Mouse (Mus musculus): ENCODE results near the gene Plxnd1. TPM values are rescaled to one million over a fixed set of nuclear protein-coding genes. Genes with fewer than 3 reads are reported as not detected.
A peak's percentile ranks its signal among the peaks of the same experiment; 100 is the strongest.

Gene Plxnd1
- polyA plus RNA-seq, 1 experiment, result 28.4 TPM

DNA sequence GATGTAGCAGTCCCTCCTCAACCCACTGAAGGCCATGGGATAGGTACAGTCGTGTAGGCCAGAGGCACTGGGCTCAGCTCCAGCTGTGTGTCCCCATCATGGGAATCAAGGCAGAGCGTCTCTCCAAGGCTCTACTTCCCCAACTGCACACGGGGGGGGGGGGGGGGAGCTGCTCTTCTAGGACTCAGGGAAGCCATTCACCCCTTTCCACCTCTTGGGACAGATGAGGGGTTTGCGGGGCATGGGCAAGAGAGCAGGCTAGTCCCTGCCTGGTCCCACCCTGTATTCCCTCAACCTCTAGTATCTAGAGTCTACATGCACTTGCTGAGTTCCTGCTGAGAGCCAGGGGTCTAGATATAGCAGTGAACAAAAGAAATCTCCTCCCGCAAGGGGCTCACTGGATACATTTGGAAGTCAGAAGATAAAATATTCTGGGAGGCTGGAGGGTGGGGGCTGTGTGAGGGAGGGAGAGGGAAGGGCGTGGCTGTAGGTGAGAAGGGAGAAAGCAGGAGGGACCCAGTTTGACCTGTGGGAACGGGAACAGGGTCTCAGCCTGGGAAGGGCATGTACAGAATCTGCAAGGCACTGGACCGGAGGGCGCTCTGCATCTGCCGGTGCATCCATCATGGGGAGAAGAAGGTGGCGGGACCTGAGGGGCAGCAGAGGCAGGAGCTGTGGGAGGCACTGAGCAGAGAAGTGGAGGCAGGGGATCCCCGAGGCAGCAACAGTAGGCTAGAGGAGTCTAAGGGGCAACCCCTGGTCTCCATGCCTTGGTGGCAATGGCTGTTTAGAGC is 7.7 kb upstream of the Plxnd1 start:
- TF ChIP-seq POLR2A (IDR thresholded peaks at IDR 0.05; ENCODE audit: low read depth, low read length) (no peak), CTCF (IDR thresholded peaks at IDR 0.05; ENCODE audit: borderline replicate concordance, insufficient read depth, low read length) (no peak)
- Histone ChIP-seq H3K4me1 (ENCODE audit: control insufficient read depth, insufficient read depth, low read length) (peaks cover 5% of the 10 kb centered on the region), H3K4me3 (ENCODE audit: insufficient read depth, low read length) (no peak overlapping the region), H3K27ac (ENCODE audit: insufficient read depth, low read length) (no peak overlapping the region)

DNA sequence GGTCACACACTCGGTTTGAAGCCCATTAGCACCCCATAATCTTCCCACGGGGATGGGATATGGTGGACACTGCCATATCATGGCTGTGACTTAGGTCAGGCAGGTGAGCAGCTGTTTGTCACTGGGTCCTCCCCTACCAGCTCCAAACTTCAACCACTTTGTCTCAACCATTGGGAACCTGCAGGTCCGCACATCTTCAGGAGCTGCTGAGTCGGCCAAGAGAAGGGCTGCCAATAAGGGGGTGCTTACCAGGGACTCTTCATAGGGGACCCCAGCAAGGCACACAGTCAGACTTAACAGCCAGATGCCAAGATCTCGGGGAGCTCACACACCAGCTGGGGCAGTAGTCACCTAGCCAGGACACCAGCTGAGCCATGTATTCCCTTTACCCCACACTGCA is 6.0 kb upstream of the Plxnd1 start:
- Histone ChIP-seq H3K4me1 (ENCODE audit: control insufficient read depth, insufficient read depth, low read length) (peaks cover 7% of the 10 kb centered on the region), H3K27ac (ENCODE audit: insufficient read depth, low read length) (no peak overlapping the region), H3K4me3 (ENCODE audit: insufficient read depth, low read length) (no peak overlapping the region)
- TF ChIP-seq CTCF (IDR thresholded peaks at IDR 0.05; ENCODE audit: borderline replicate concordance, insufficient read depth, low read length), result no peak
- no peak for TF ChIP-seq POLR2A (IDR thresholded peaks at IDR 0.05; ENCODE audit: low read depth, low read length)

DNA sequence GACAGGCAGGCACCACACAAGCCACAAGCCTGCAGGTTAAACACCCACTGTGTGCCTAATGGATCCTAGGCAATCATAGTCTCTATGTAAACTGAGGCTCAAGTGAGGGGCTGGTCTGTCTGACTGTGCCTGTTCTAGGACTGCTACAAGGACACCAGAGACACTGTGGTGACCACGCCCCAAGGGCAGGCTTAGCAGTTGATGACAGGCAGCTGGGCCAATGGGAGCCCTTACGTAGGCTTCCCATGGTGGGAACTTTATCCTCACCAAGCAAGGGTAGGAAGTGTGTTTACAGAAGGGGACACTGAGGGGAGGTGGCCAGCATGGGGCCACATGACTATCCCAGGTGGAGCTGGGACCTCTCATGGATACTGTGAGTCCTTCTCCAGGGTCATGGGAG is 4.4 kb upstream of the Plxnd1 start:
- TF ChIP-seq POLR2A (IDR thresholded peaks at IDR 0.05; ENCODE audit: low read depth, low read length), result no peak
- TF ChIP-seq CTCF (IDR thresholded peaks at IDR 0.05; ENCODE audit: borderline replicate concordance, insufficient read depth, low read length), result no peak
- no peak overlapping the region for H3K27ac ChIP-seq (ENCODE audit: insufficient read depth, low read length)

DNA sequence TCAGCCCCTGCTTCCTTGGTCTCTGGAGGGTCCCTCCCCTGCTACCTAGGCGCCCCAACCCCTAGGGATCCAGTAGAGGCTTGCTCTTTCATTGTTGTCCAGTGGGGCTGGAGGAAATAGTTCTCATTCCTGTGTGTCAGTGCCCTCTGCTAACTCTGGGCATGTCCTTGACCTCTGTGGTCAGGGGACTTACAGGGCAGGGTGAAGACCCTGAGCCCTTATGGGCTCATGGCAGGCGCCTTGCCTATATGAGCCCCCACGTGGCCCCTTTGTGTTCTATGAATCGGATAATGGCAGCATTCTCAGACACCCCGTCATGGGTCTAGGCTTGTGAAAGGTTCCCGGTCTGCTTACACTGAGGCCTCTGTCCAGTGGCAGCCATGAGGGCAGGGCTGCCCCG is 4.0 kb upstream of the Plxnd1 start:
- TF ChIP-seq POLR2A (IDR thresholded peaks at IDR 0.05; ENCODE audit: low read depth, low read length) (no peak), CTCF (IDR thresholded peaks at IDR 0.05; ENCODE audit: borderline replicate concordance, insufficient read depth, low read length) (no peak)

More for the DNA sequence above, 4.4 kb upstream of the Plxnd1 start:
- no peak overlapping the region for H3K4me3 ChIP-seq (ENCODE audit: insufficient read depth, low read length)
- peaks cover 7% of the 10 kb centered on the region for H3K4me1 ChIP-seq (ENCODE audit: control insufficient read depth, insufficient read depth, low read length)

DNA sequence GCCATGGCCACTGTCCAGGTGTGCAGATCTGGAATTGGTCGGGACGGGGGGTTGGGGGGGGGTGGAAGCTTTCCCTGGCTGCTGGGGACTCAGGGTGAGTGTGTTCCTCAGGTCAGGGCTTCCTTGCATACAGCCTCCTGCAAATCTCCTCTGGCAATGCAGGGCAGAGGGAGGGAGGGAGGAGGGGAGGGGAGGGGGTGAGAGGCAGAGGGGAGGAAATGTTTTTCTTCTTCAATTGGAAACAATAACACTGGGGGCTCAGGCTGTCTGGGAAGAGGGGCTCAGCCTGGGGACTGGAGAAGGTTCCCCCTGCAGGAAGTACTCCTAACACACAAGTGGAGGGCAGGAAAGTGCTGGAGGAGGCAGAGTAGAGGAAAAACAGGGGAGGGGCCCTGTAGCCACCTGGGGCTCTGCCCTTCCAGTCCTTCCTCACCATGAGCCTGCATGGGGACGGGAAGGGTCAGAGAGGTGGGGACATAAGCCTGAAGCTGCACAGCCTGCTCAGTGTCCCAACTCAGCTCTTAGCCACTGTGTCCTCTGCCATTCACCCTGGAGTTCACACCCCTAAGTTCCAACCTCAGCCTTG is 3.0 kb upstream of the Plxnd1 start:
- Histone ChIP-seq H3K4me1 (ENCODE audit: control insufficient read depth, insufficient read depth, low read length) (peaks cover 2% of the 10 kb centered on the region; the same call in 1 of the 2 replicates), H3K27ac (ENCODE audit: insufficient read depth, low read length) (no peak overlapping the region), H3K4me3 (ENCODE audit: insufficient read depth, low read length) (no peak overlapping the region)
- TF ChIP-seq CTCF (IDR thresholded peaks at IDR 0.05; ENCODE audit: borderline replicate concordance, insufficient read depth, low read length), result no peak
- no peak for TF ChIP-seq POLR2A (IDR thresholded peaks at IDR 0.05; ENCODE audit: low read depth, low read length)

More for the DNA sequence above, 4.0 kb upstream of the Plxnd1 start:
- Histone ChIP-seq H3K27ac (ENCODE audit: insufficient read depth, low read length) (no peak overlapping the region), H3K4me1 (ENCODE audit: control insufficient read depth, insufficient read depth, low read length) (peaks cover 3% of the 10 kb centered on the region), H3K4me3 (ENCODE audit: insufficient read depth, low read length) (no peak overlapping the region)

DNA sequence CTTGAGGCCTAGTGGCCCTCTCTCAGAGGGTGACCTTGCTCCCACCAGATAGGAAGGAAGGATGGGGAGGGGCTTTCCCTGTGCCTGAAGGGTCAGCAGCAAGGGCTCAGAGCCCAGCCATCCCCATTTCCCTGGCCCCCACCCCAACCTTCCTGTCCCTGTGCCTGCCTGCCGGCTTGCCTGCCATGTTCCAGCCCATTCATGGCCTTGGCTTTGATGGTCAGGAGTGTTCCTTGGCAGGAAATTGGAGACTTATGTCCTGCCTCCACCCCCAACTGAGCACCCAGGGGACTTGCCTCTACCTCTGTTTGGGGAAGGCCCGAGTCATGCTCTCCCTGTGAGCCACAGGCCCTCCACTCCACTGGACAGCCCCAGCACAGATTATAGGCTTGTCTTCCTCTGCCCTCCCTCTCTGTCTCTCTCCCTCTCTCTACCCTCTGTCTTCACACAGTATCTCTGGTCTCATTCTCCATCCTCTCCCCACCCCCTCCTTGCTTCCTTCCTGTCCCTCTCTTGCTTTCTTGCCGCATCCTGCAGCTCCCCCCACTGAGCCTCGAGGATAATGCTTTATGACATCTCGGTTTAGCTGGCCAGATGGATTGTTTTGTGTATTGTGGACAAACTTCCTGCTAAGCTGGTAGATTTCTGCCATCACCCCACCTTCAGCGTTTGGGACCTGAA is 1.5 kb upstream of the Plxnd1 start:
- H3K4me1 ChIP-seq (ENCODE audit: control insufficient read depth, insufficient read depth, low read length), result peaks cover 2% of the 10 kb centered on the region; the same call in 1 of the 2 replicates
- no peak overlapping the region for H3K27ac ChIP-seq (ENCODE audit: insufficient read depth, low read length)
- TF ChIP-seq POLR2A (IDR thresholded peaks at IDR 0.05; ENCODE audit: low read depth, low read length) (no peak), CTCF (IDR thresholded peaks at IDR 0.05; ENCODE audit: borderline replicate concordance, insufficient read depth, low read length) (peak; percentile 23; the same call in 1 of the 2 replicates)
- no peak overlapping the region for H3K4me3 ChIP-seq (ENCODE audit: insufficient read depth, low read length)

DNA sequence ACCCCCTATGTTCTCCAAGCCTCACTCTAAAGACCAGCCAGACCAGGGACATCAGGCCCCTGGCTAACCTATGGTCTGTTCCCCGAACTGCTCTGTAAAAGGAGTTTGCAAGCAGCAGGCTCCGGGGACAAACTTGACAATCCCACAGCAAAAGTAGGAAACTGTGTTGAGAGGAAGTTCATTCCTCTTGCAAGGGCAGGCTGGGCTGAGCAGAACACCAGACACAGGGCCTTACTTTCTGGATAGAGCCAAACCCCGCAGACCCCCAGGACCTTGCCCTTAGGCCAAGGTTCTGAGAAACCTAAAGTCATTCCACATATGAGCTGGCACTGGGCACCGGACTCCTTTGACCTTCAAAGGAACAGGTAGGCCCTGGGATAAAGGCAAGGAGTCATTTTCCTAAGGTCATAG is 731 bp upstream of the Plxnd1 start:
- TF ChIP-seq CTCF (IDR thresholded peaks at IDR 0.05; ENCODE audit: borderline replicate concordance, insufficient read depth, low read length) (no peak), POLR2A (IDR thresholded peaks at IDR 0.05; ENCODE audit: low read depth, low read length) (no peak)
- Histone ChIP-seq H3K4me1 (ENCODE audit: control insufficient read depth, insufficient read depth, low read length) (peaks cover 2% of the 10 kb centered on the region; the same call in 1 of the 2 replicates), H3K27ac (ENCODE audit: insufficient read depth, low read length) (no peak overlapping the region), H3K4me3 (ENCODE audit: insufficient read depth, low read length) (no peak overlapping the region)

DNA sequence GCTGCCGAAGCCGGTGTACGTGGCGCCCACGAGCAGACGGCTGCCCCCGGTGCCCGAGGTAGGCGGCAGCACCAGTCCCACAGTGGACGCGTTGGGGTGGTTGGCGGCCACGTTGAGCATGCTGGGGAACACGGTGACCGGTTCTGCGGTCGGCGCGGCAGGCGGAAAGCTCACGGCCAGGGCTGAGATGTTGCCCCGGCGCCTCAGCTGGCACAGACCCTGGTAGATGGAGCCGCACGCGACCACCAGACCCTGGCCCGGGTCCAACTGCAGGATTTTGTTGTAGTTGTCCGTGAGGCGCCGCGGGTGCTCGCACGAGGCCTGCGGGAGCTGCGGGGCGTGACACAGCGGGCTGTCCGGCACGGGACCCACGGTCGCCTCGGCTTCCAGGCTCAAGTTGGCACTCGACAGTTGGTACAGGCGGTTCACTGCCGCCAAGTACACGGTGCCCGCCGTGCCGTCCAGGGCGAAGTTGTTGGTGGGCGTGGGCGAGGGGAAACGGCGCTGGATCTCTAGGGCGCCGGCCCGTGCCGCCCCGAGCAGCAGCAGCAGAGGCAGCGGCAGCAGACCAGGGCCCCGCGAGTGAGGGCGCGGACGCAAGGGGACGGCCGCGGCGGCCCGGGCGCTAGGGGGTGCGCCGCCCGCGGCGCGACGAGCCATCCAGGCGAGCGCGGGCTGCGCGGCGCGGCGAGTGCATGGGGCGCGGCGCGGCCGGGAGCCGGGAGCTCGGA is 494 bp downstream of the Plxnd1 start:
- TF ChIP-seq POLR2A (IDR thresholded peaks at IDR 0.05; ENCODE audit: low read depth, low read length) (no peak), CTCF (IDR thresholded peaks at IDR 0.05; ENCODE audit: borderline replicate concordance, insufficient read depth, low read length) (no peak)
- Histone ChIP-seq H3K27ac (ENCODE audit: insufficient read depth, low read length) (no peak overlapping the region), H3K4me3 (ENCODE audit: insufficient read depth, low read length) (peak overlapping the region; percentile 22), H3K4me1 (ENCODE audit: control insufficient read depth, insufficient read depth, low read length) (peaks cover 2% of the 10 kb centered on the region; the same call in 1 of the 2 replicates)

DNA sequence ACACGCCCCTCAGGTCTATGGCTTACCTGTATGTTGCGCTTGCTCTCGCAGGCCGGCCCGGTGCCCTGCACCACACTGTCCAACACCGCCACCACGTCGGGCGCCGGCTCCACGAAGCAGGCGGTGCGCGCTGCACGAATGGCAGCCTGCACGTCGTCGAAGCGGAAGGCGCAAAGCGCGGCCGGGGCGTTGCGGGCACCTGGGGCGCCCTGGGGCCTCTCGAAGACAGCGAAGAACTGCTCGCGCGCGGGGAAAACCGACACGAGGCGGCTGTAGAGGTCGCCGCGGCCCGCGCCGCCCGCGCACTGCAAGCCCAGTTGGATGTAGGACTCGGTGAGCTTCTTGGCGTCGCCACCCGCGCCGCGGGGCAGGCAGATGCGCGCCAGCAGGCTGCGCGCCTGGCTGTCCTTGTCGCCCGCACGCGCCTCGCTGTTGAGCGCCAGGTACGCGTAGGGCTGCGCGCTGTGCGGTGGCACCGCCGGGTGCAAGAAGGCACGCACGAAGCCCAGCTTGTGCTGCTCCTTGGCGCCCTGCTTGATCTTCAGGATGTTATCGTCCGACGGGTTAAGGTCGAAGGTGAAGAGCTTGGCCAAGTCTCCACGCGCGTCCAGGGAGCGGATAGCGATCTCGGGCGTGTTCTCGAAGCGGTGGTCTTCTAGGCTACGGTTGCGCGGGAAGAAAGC is 1.2 kb downstream of the Plxnd1 start:
- Histone ChIP-seq H3K4me3 (ENCODE audit: insufficient read depth, low read length) (peak overlapping the region; percentile 22), H3K4me1 (ENCODE audit: control insufficient read depth, insufficient read depth, low read length) (peaks cover 2% of the 10 kb centered on the region; the same call in 1 of the 2 replicates), H3K27ac (ENCODE audit: insufficient read depth, low read length) (no peak overlapping the region)
- TF ChIP-seq POLR2A (IDR thresholded peaks at IDR 0.05; ENCODE audit: low read depth, low read length) (no peak), CTCF (IDR thresholded peaks at IDR 0.05; ENCODE audit: borderline replicate concordance, insufficient read depth, low read length) (no peak)
